Mouse (Mus musculus): Measurements from ENCODE around the gene Otud1. TPM values are rescaled to one million over a fixed set of nuclear protein-coding genes. Genes with fewer than 3 reads are reported as not detected.

The Otud1 gene
- polyA plus RNA-seq, 1 experiment from 2014 or later = 2.3 TPM

- ATAC-seq (ENCODE audit: insufficient number of reproducible peaks, low FRiP score, low TSS enrichment, low read depth) = peak; percentile 82
- WGBS = 0% methylated on average over 70 of the region's 108 CpGs
- Histone ChIP-seq H3K27me3 (0 out of 2 replicates have a peak, but pooled peaks cover 7% of the 10 kb centered on the region), H3K36me3 (no peaks in the 10 kb centered on the region), H3K27ac (peak overlapping the region; percentile 93), H3K4me1 (peaks cover 21% of the 10 kb centered on the region), H3K4me2 (peak overlapping the region; percentile 87), H3K9me3 (no peaks in the 10 kb centered on the region), H3K4me3 (peak overlapping the region; percentile 75), H3K9ac (peak overlapping the region; percentile 72)
Measured at GRCm38 (mm10) chr2:19657881-19658589, 483 bp downstream of the Otud1 start.

DNA sequence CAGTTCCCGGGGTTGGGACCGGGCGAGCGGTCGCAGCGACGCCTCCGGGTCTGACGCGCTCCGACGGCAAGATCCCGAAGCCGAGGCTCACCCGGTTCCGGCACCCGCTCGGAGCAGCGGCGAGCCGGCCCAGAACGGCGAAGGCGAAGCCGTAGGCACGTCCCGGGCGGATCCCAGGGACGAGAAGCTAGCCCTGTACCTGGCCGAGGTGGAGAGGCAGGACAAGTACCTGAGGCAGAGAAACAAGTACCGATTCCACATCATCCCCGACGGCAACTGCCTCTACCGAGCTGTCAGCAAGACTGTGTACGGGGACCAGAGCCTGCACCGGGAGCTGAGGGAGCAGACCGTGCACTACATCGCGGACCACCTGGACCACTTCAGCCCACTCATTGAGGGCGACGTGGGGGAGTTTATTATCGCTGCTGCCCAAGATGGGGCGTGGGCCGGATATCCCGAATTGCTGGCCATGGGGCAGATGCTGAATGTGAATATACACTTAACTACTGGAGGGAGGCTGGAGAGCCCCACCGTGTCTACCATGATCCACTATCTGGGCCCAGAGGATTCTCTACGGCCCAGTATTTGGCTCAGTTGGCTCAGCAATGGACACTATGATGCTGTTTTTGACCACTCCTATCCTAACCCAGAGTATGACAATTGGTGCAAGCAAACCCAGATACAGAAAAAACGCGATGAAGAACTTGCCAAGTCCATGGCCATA, 1.3 kb downstream of the Otud1 start:
- Histone ChIP-seq H3K4me3 (peak overlapping the region; percentile 75), H3K36me3 (no peaks in the 10 kb centered on the region), H3K4me2 (peak overlapping the region; percentile 87), H3K9ac (peak overlapping the region; percentile 72), H3K9me3 (no peaks in the 10 kb centered on the region), H3K27me3 (0 out of 2 replicates have a peak, but pooled peaks cover 7% of the 10 kb centered on the region), H3K27ac (peak overlapping the region; percentile 93), H3K4me1 (peaks cover 21% of the 10 kb centered on the region)
- ATAC-seq (ENCODE audit: insufficient number of reproducible peaks, low FRiP score, low TSS enrichment, low read depth) = no peak
- 3% methylated on average over 46 of the region's 49 CpGs for WGBS

GRCm38 (mm10) chr2:19660875-19661274, 3.3 kb downstream of the Otud1 start:
- Histone ChIP-seq H3K36me3 (no peaks in the 10 kb centered on the region), H3K4me3 (no peak overlapping the region), H3K9ac (no peak overlapping the region), H3K27ac (no peak overlapping the region), H3K4me2 (no peak overlapping the region), H3K4me1 (peaks cover 21% of the 10 kb centered on the region), H3K27me3 (0 out of 2 replicates have a peak, but pooled peaks cover 7% of the 10 kb centered on the region), H3K9me3 (no peaks in the 10 kb centered on the region)
- ATAC-seq (ENCODE audit: insufficient number of reproducible peaks, low FRiP score, low TSS enrichment, low read depth) = no peak

- no peak overlapping the region for H3K27ac ChIP-seq
- 79% methylated on average over 4 of the region's 4 CpGs for WGBS
- no peaks in the 10 kb centered on the region for H3K9me3 ChIP-seq
- 0 out of 2 replicates have a peak, but pooled peaks cover 7% of the 10 kb centered on the region for H3K27me3 ChIP-seq
- H3K4me3 ChIP-seq = no peak overlapping the region
- ATAC-seq (ENCODE audit: insufficient number of reproducible peaks, low FRiP score, low TSS enrichment, low read depth) = no peak
- no peak overlapping the region for H3K4me2 ChIP-seq
- no peak overlapping the region for H3K9ac ChIP-seq
- H3K36me3 ChIP-seq = no peaks in the 10 kb centered on the region
- peaks cover 11% of the 10 kb centered on the region for H3K4me1 ChIP-seq
Measured at GRCm38 (mm10) chr2:19663146-19663848, 5.7 kb downstream of the Otud1 start.

DNA sequence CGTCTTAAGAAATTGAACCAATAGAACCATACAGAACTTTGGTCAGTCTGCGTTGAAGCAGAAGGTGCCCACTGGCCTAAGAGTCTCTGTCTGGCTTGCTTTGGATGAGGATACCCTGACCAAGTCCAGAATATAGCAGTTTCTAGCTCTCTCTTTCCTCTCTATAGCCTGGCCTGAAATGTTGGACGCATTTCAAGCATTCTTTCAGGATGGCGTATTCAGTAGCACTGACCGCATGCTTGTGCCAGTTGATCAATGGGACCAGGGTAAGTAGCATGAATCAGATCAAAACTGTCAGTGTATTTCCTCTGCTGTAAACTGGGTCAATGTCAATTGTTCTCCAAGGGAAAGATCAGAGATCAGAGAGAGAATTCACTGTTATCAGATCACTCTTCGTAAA, 6.6 kb downstream of the Otud1 start:
- 81% methylated on average over 6 of the region's 6 CpGs for WGBS
- Histone ChIP-seq H3K9ac (no peak overlapping the region), H3K27ac (no peak overlapping the region), H3K9me3 (no peaks in the 10 kb centered on the region), H3K36me3 (no peaks in the 10 kb centered on the region), H3K27me3 (0 out of 2 replicates have a peak, but pooled peaks cover 2% of the 10 kb centered on the region), H3K4me3 (no peak overlapping the region), H3K4me1 (peaks cover 2% of the 10 kb centered on the region; the same call in 1 of the 2 replicates), H3K4me2 (no peak overlapping the region)
- no peak for ATAC-seq (ENCODE audit: insufficient number of reproducible peaks, low FRiP score, low TSS enrichment, low read depth)

- Histone ChIP-seq H3K27ac (no peak overlapping the region), H3K9me3 (no peaks in the 10 kb centered on the region), H3K27me3 (no peaks in the 10 kb centered on the region), H3K4me3 (no peak overlapping the region), H3K9ac (no peak overlapping the region), H3K4me1 (no peaks in the 10 kb centered on the region), H3K36me3 (no peaks in the 10 kb centered on the region), H3K4me2 (no peak overlapping the region)
- WGBS = 53% methylated on average over 7 of the region's 7 CpGs
- no peak for ATAC-seq (ENCODE audit: insufficient number of reproducible peaks, low FRiP score, low TSS enrichment, low read depth)
Measured at GRCm38 (mm10) chr2:19664555-19665475, 7.3 kb downstream of the Otud1 start.

GRCm38 (mm10) chr2:19665841-19666240, 8.3 kb downstream of the Otud1 start:
- no peaks in the 10 kb centered on the region for H3K4me1 ChIP-seq
- H3K9me3 ChIP-seq = no peaks in the 10 kb centered on the region
- H3K36me3 ChIP-seq = no peaks in the 10 kb centered on the region
- no peak overlapping the region for H3K27ac ChIP-seq
- 18% methylated on average over 3 of the region's 3 CpGs for WGBS
- H3K27me3 ChIP-seq = no peaks in the 10 kb centered on the region
- no peak for ATAC-seq (ENCODE audit: insufficient number of reproducible peaks, low FRiP score, low TSS enrichment, low read depth)
- H3K4me2 ChIP-seq = no peak overlapping the region
- H3K9ac ChIP-seq = no peak overlapping the region
- H3K4me3 ChIP-seq = no peak overlapping the region

DNA sequence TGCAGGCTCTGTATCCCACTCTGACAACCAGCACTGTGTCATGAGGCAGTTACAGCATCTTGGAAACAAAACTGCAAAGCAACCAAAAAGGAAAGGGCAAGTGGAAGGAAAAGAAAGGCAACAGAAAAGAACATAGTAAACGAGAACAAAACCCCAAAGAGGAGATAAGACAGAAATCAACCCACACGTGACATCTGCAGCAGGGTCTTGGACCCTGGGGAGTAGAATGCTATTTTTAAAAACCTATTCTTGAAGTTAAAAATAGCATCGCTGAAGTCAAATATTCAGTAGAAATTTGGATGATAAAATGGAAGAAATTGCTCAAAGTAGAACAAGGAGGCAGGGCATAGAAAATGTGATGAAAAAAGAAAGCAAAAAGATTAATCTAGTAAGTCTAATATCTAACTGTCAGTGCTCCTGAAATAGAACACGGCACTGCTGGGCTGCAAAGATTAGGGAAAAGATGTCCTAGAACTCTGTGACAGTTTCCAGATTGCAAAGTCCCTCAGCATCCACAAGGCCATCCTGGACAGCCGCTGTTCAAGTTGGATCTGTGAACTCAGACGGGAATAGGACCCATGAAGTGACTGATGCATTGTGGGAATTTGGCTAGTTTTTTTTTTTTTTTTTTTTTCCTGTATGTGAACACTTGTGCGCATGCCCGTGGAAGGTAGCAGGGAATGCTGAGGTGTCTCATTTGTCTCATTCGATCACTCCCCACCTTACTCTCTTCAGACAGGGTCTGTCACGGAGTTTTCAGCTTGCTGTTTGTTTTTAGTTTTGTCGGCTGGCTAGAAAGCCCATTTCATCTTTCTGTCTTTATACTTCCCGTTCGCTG, 13.5 kb downstream of the Otud1 start:
- Histone ChIP-seq H3K9ac (no peak overlapping the region), H3K27ac (no peak overlapping the region), H3K4me3 (no peak overlapping the region), H3K36me3 (no peaks in the 10 kb centered on the region), H3K27me3 (no peaks in the 10 kb centered on the region), H3K4me1 (no peaks in the 10 kb centered on the region), H3K9me3 (no peaks in the 10 kb centered on the region), H3K4me2 (no peak overlapping the region)
- ATAC-seq (ENCODE audit: insufficient number of reproducible peaks, low FRiP score, low TSS enrichment, low read depth) = no peak
- 78% methylated on average over 13 of the region's 13 CpGs for WGBS

DNA sequence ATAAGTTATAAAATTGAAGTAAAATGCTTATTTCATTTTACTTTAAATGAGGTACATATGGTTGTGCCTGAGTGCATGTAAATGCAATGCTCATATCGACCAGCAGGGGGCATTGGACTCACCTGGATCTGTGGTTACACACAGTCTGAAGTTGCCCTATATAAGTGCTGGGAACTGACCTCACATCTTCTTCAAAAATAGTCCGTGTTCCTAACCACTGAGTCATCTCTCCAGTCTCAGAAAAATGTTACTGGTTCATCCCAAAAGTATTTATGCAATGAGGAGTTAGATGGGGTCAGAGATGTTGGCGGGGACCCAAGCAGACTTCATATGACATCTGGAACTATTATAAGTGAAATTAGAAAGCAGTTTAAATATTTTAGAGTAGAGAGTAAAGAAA, 25.4 kb downstream of the Otud1 start:
- no peak overlapping the region for H3K9ac ChIP-seq
- H3K4me2 ChIP-seq = no peak overlapping the region
- WGBS = 40% methylated on average over 3 of the region's 3 CpGs
- no peak overlapping the region for H3K4me3 ChIP-seq
- H3K9me3 ChIP-seq = no peaks in the 10 kb centered on the region
- ATAC-seq (ENCODE audit: insufficient number of reproducible peaks, low FRiP score, low TSS enrichment, low read depth) = no peak
- no peaks in the 10 kb centered on the region for H3K36me3 ChIP-seq
- H3K27me3 ChIP-seq = no peaks in the 10 kb centered on the region
- H3K4me1 ChIP-seq = 0 out of 2 replicates have a peak, but pooled peaks cover 10% of the 10 kb centered on the region
- no peak overlapping the region for H3K27ac ChIP-seq

GRCm38 (mm10) chr2:19685489-19686147, 28.1 kb downstream of the Otud1 start:
- Histone ChIP-seq H3K9ac (no peak overlapping the region), H3K4me1 (0 out of 2 replicates have a peak, but pooled peaks cover 10% of the 10 kb centered on the region), H3K36me3 (no peaks in the 10 kb centered on the region), H3K9me3 (no peaks in the 10 kb centered on the region), H3K27me3 (no peaks in the 10 kb centered on the region), H3K4me3 (no peak overlapping the region), H3K27ac (0 out of 2 replicates have a peak overlapping the region, but pooled peaks have one; percentile 22), H3K4me2 (0 out of 2 replicates have a peak overlapping the region, but pooled peaks have one; percentile 5)
- WGBS = 22% methylated on average over 14 of the region's 14 CpGs
- no peak; the same call in 1 of the 2 replicates for ATAC-seq (ENCODE audit: insufficient number of reproducible peaks, low FRiP score, low TSS enrichment, low read depth)

Data from limb, embryonic 15.5 days (tissue).